Mouse (Mus musculus) lung, postnatal 0 days (tissue): ENCODE results near the gene Itga7.
A peak's percentile ranks its signal among the peaks of the same experiment; 100 is the strongest.

Experiments used
- CTCF ChIP-seq: IDR thresholded peaks from 2 replicates; pipeline ENCODE4 v1.5.1; 2016; ENCODE audit warnings: antibody characterized with exemption, mild to moderate bottlenecking
- EP300 ChIP-seq: IDR thresholded peaks from 2 replicates; pipeline ENCODE4 v1.6.1; 2016; ENCODE audit warnings: antibody characterized with exemption, mild to moderate bottlenecking, control low read depth

GRCm38 (mm10) chr10:128895437-128895836, 38.2 kb upstream of the Itga7 start:
- peak; percentile 83 for TF ChIP-seq CTCF
- no peak for TF ChIP-seq EP300
